Mouse (Mus musculus) CH12.LX (cell line): Measurements from ENCODE around the gene Arhgef19. TPM values are rescaled to one million over a fixed set of nuclear protein-coding genes. Genes with fewer than 3 reads are reported as not detected.

Source experiments
- DNase-seq: peaks from one replicate; pipeline ENCODE4 v3.0.0-alpha.2; 2013; ENCODE audit errors: extremely low read depth
- H3K27ac ChIP-seq: 2 replicates; pipeline ENCODE4 v1.5.1; 2012; ENCODE audit warnings: low read depth, mild to moderate bottlenecking, control low read depth, moderate library complexity; ENCODE audit not compliant: insufficient read depth
- H3K27me3 ChIP-seq: replicated peaks from 2 replicates; pipeline ENCODE3; 2012; ENCODE audit warnings: inconsistent platforms
- H3K36me3 ChIP-seq, 2 experiments: replicated peaks in 1 of 2; 2 replicates each; pipeline versions ENCODE3 to v1.6.1; 2012; ENCODE audit warnings: inconsistent platforms in 1 of 2, low read length in 1 of 2, mild to moderate bottlenecking in 1 of 2, mixed read lengths in 1 of 2, moderate library complexity in 1 of 2; ENCODE audit not compliant: control insufficient read depth in 1 of 2, insufficient read depth in 1 of 2
- H3K4me1 ChIP-seq, 2 experiments: 2 replicates each; pipeline ENCODE4 v1.6.1; 2012; ENCODE audit warnings: inconsistent platforms in 1 of 2, moderate library complexity in 1 of 2; ENCODE audit not compliant: insufficient read depth in 2 of 2, control insufficient read depth in 1 of 2
- H3K4me2 ChIP-seq: 2 replicates; pipeline ENCODE4 v1.6.1; 2012; ENCODE audit warnings: low read depth, mild to moderate bottlenecking, control low read depth; ENCODE audit not compliant: poor library complexity, insufficient read depth, severe bottlenecking
- H3K4me3 ChIP-seq, 3 experiments: fragments of 150-350 bp in 1 of 3; sonication (generic) in 1 of 3; replicated peaks in 1 of 3; 2 replicates each; pipeline versions ENCODE3 to v1.5.1; 2011 to 2012; ENCODE audit warnings: low read depth in 2 of 3, low read length in 2 of 3, mild to moderate bottlenecking in 2 of 3, moderate library complexity in 2 of 3, control low read depth in 1 of 3, improper control_type of control experiment in 1 of 3, inconsistent platforms in 1 of 3, mixed read lengths in 1 of 3; ENCODE audit not compliant: poor library complexity in 1 of 3
- H3K79me2 ChIP-seq: replicated peaks from 2 replicates; pipeline ENCODE4 v1.6.1; 2012; ENCODE audit warnings: mild to moderate bottlenecking, moderate library complexity; ENCODE audit not compliant: control insufficient read depth, poor library complexity, insufficient read depth, severe bottlenecking; ENCODE audit errors: extremely low read depth
- H3K9ac ChIP-seq: 2 replicates; pipeline ENCODE4 v1.6.1; 2012; ENCODE audit warnings: low read depth, mild to moderate bottlenecking, control low read depth, moderate library complexity; ENCODE audit not compliant: insufficient read depth
- H3K9me3 ChIP-seq: replicated peaks from 2 replicates; pipeline ENCODE3; 2012; ENCODE audit warnings: low read length, inconsistent platforms, mixed read lengths
- CTCF ChIP-seq, 2 experiments: IDR thresholded peaks in 1 of 2; conservative IDR thresholded peaks in 1 of 2; 2 replicates each; pipeline ENCODE4 v1.5.1; 2011 to 2012; ENCODE audit warnings: low read depth in 2 of 2, low read length in 2 of 2, improper control_type of control experiment in 1 of 2, inconsistent platforms in 1 of 2, mild to moderate bottlenecking in 1 of 2, moderate library complexity in 1 of 2
- GABPA ChIP-seq: IDR thresholded peaks from 2 replicates; pipeline ENCODE4 v1.6.1; 2012; ENCODE audit warnings: low read depth, low read length, improper control_type of control experiment, inconsistent platforms; ENCODE audit not compliant: insufficient replicate concordance
- HCFC1 ChIP-seq: IDR thresholded peaks from 2 replicates; pipeline ENCODE4 v1.6.1; 2012; ENCODE audit warnings: low read depth, mild to moderate bottlenecking, inconsistent platforms, low read length, improper control_type of control experiment
- IRF4 ChIP-seq: IDR thresholded peaks from 2 replicates; pipeline ENCODE4 v1.6.1; 2014; ENCODE audit warnings: low read depth, mild to moderate bottlenecking, inconsistent platforms, low read length, improper control_type of control experiment
- KAT2A ChIP-seq: IDR thresholded peaks from 2 replicates; pipeline ENCODE4 v1.6.1; 2012; ENCODE audit warnings: low read length, improper control_type of control experiment, inconsistent platforms; ENCODE audit not compliant: insufficient replicate concordance
- MAFK ChIP-seq: IDR thresholded peaks from 2 replicates; pipeline ENCODE4 v1.6.1; 2011; ENCODE audit warnings: low read length, improper control_type of control experiment; ENCODE audit not compliant: insufficient replicate concordance
- MAX ChIP-seq: IDR thresholded peaks from 2 replicates; pipeline ENCODE4 v1.6.1; 2011; ENCODE audit warnings: low read length, improper control_type of control experiment
- SMC3 ChIP-seq: IDR thresholded peaks from 2 replicates; pipeline ENCODE4 v1.6.1; 2011; ENCODE audit warnings: low read depth, low read length, improper control_type of control experiment
- TCF12 ChIP-seq: IDR thresholded peaks from 2 replicates; pipeline ENCODE4 v1.6.1; 2014; ENCODE audit warnings: low read depth, mild to moderate bottlenecking, inconsistent platforms, low read length, improper control_type of control experiment
- USF2 ChIP-seq: conservative IDR thresholded peaks from 2 replicates; pipeline ENCODE4 v1.6.1; 2011; ENCODE audit warnings: low read depth, low read length, improper control_type of control experiment
- ZKSCAN1 ChIP-seq: IDR thresholded peaks from 2 replicates; pipeline ENCODE4 v1.6.1; 2012; ENCODE audit warnings: low read depth, inconsistent platforms, low read length, improper control_type of control experiment, borderline replicate concordance
- dilution Hi-C: fragments of 300-500 bp; cut with MboI; formaldehyde crosslinking; loops from 2 replicates; pipeline ENCODE4 v1.14.3; 2020; ENCODE audit warnings: low sequenced_read_pairs; ENCODE audit not compliant: extremely low pct_unique_long_range_greater_than_20kb, extremely low pct_ligation_motif_present
- in situ Hi-C: fragments of 300-500 bp; cut with MboI; formaldehyde crosslinking; loops from 3 replicates; pipeline ENCODE4 v1.14.3; 2019; ENCODE audit warnings: low sequenced_read_pairs, low pct_ligation_motif_present, low pct_unique_long_range_greater_than_20kb, mixed read lengths
- polyA plus RNA-seq: library from polyadenylated mRNA; unstranded; fragments of >175 nt; gene quantifications from 2 replicates; pipeline ENCODE4 v1.2.1, GENCODE M21; 2012; ENCODE audit warnings: low read depth; ENCODE audit not compliant: insufficient read length
- total RNA-seq, 2 experiments: library from RNA; depleted of rRNA; stranded (reverse); fragments of 300-350 nt in 1 of 2; fragments of >200 nt in 1 of 2; gene quantifications; 2 replicates each; pipeline ENCODE4 v1.2.3; 2012 to 2014

Gene Arhgef19
- total and polyA plus RNA-seq, 3 experiments = 0.19 to 0.21 TPM; not detected in 1

DNA sequence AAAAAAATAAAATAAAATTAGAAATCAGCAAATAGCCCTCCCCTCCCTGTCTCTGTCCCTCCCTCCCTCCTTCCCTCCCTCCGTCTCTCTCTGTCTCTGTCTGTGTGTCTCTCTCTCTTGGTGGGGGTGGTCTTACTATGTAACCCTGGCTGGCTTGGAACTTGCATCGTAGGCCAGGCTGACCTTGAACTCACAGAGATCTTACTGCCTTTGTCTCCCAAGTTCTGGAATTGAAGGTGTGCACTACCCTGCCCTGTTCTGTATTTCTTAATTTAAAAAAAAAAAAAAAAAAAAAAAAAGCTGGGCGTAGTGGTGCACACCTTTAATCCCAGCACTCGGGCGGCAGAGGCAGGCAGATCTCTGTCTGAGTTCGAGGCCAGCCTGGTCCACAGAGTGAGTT lies 40.5 kb downstream of the Arhgef19 start:
- Histone ChIP-seq H3K4me1 (peaks cover 11 to 49% of the 10 kb centered on the region in 2 experiments), H3K36me3 (no peaks in the 10 kb centered on the region), H3K4me2 (no peak overlapping the region), H3K9ac (no peak overlapping the region), H3K9me3 (no peaks in the 10 kb centered on the region), H3K79me2 (no peaks in the 10 kb centered on the region), H3K27ac (no peak overlapping the region), H3K4me3 (no peak overlapping the region), H3K27me3 (peaks cover 86% of the 10 kb centered on the region)
- TF ChIP-seq SMC3 (no peak), KAT2A (no peak)
- in situ Hi-C loops = loop anchor here (5.0 kb wide), 1 partner anchor 83 kb away; no protein-coding TSS in a partner anchor
- DNase-seq = no peak
- dilution Hi-C loops = no loop called here

DNA sequence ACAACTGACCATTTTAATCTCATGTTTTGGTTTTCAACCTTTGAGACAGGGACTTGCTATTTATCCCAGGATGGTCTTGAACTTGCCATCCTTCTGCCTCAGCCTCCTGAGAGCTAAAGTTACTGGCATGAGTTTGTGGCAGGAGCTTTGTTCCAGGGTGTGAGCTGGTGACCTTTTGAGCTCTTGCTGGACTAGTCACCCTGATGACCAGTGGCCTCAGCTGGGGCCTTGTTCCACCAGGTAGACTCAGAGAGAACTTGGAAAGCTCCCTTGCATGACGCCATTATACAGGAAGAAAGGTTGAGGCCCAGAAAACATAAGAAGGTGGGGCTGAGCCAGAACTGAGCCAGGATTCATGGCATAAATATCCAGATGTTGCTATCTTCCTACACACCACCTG lies 41.2 kb downstream of the Arhgef19 start:
- dilution Hi-C loops = no loop called here
- Histone ChIP-seq H3K36me3 (no peaks in the 10 kb centered on the region), H3K9ac (no peak overlapping the region), H3K4me2 (no peak overlapping the region)
- no peak for TF ChIP-seq ZKSCAN1
- TF ChIP-seq GABPA = no peak
- no peak for TF ChIP-seq CTCF (conservative IDR thresholded peaks at IDR 0.05 in 1 of 2, IDR thresholded peaks at IDR 0.05 in 1 of 2; ENCODE audit: low read depth in 2 of 2, low read length in 2 of 2)
- TF ChIP-seq IRF4 = no peak
- no peak for TF ChIP-seq TCF12
- no peak for TF ChIP-seq HCFC1
- no peak for TF ChIP-seq USF2
- no peak for TF ChIP-seq MAFK
- no peak for TF ChIP-seq MAX
- TF ChIP-seq, all 38 proteins: peak for 0
- Histone ChIP-seq H3K79me2 (no peaks in the 10 kb centered on the region), H3K27me3 (peaks cover 85% of the 10 kb centered on the region), H3K4me3 (no peak overlapping the region), H3K9me3 (no peaks in the 10 kb centered on the region), H3K27ac (no peak overlapping the region), H3K4me1 (peaks cover 11 to 46% of the 10 kb centered on the region in 2 experiments)
- no peak for DNase-seq
- in situ Hi-C loops = no loop called here

DNA sequence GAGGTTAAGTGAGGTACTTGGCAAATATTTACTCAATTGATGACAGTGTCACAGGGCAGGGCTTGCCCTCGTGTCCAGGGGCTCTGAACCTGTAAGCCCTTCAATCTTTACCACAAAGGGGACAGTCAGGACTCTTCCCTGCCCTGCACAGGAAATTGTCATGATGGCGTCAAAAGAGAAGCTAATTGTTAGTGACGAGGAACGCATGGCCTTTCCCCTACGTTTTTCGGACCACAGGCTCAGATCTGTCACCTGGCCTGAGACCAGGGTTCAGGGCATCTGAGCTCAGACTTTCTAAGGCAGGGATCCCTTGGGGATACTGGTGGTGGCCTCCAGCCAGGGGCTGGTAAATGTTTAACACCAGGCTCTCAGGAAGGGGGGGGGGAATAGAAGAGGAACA lies 41.9 kb downstream of the Arhgef19 start:
- Histone ChIP-seq H3K4me1 (peaks cover 11 to 40% of the 10 kb centered on the region in 2 experiments), H3K9me3 (no peaks in the 10 kb centered on the region), H3K4me2 (no peak overlapping the region), H3K4me3 (no peak overlapping the region), H3K36me3 (no peaks in the 10 kb centered on the region), H3K27ac (no peak overlapping the region), H3K79me2 (no peaks in the 10 kb centered on the region), H3K27me3 (peaks cover 84% of the 10 kb centered on the region), H3K9ac (no peak overlapping the region)
- no peak for DNase-seq
- TF ChIP-seq MAX (peak; percentile 30; the same call in 1 of the 2 replicates), CTCF (conservative IDR thresholded peaks at IDR 0.05 in 1 of 2, IDR thresholded peaks at IDR 0.05 in 1 of 2; ENCODE audit: low read depth in 2 of 2, low read length in 2 of 2) (no peak), USF2 (no peak)
- in situ Hi-C loops (no loop called here), dilution Hi-C loops (no loop called here)
